Mouse (Mus musculus): ENCODE results near the gene Smoc1.

- TF ChIP-seq CTCF (IDR thresholded peaks at IDR 0.05; ENCODE audit: low read depth) (no peak), EP300 (IDR thresholded peaks at IDR 0.05; ENCODE audit: low read depth) (no peak)
Measured at GRCm38 (mm10) chr12:81173893-81174292, 147.3 kb downstream of the Smoc1 start.

All from liver, postnatal 0 days (tissue).